Mouse (Mus musculus) heart, adult 18-20 months (tissue): ENCODE data around the gene Mill1. TPM values are rescaled to one million over a fixed set of nuclear protein-coding genes. Genes with fewer than 3 reads are reported as not detected.
"Not testable (repeated sequence)": the region's sequence is repeated elsewhere in the genome, so short reads cannot be mapped to it uniquely, and the experiment has no call there.

ENCODE experiments used
- DNase-seq, 2 experiments: peaks; one replicate each; pipeline ENCODE4 v3.0.0; 2021 to 2022; ENCODE audit warnings: mixed read lengths in 1 of 2
- long read RNA-seq, 2 experiments: library from polyadenylated mRNA; stranded (forward); transcript quantifications; one replicate each; pipeline ENCODE4 v2.0.0; 2021
- total RNA-seq, 2 experiments: library from RNA; stranded (reverse); gene quantifications; 2 replicates each; pipeline ENCODE4 v1.2.3; 2021

Mill1 gene
- not detected for total RNA-seq
- long read RNA-seq, experiment 1 = 0 reads
- long read RNA-seq, experiment 2 = 0 reads

DNA sequence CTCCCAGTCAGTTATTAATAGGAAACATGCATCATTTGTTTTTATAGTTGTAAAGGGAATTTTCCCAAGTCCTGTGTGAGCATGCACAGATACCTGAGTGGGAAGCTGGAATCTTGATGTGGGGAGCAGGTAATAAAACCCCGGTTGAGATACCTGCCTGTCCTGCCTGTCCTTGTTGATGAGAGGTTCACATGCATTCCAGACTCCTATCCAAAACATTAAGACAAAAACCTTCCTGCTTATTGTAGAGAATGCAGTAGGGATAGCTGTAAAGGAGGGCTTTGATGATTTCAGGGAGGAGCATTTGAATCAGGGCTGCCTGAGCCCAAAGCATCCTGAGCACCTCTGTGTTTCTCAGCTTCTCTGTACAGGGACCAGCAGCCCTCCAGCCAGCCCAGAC lies at the start of gene Mill1:
TSS of gene Mill1 (plus strand) at position 301 of the 400 bp plus-strand sequence.
- DNase-seq = no peak

DNA sequence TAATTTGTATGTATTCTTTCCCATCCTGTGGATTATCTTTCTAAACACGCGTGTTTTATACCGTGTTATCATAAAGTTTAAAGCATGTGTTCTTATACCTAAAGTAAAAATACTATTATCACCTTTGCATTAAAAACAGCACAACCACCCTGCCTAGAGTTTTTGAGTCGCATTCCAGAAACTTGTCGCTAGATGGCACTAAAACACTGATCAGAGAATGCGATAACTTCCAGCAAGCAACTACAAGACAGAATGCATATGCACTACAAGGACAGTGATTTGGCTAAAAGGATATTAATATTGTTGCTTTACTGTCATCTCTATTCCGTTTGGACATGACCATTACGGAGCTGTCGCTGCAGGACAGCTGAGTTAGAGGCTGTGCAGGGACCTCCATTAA lies 34.2 kb upstream of the Mill1 start:
- DNase-seq = no peak

DNA sequence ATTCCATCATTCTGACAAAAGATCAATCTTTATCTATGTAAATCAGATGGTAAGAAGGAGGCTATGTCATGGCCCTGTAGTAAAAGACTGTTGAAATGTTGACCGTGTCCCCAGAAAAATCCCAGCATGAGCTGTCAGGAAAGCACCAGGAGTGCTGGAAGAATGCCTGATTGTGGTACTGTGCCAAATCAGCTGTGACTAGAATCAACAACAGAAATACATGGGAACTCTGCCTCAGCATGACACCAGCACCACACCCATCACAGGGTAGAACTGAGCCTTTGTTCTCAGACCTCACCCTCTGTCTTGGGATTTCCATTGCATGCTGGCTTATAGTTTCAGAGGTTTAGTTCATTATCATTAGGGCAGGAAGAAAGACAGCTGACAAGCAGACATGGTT lies 30.4 kb upstream of the Mill1 start:
- no peak for DNase-seq

DNA sequence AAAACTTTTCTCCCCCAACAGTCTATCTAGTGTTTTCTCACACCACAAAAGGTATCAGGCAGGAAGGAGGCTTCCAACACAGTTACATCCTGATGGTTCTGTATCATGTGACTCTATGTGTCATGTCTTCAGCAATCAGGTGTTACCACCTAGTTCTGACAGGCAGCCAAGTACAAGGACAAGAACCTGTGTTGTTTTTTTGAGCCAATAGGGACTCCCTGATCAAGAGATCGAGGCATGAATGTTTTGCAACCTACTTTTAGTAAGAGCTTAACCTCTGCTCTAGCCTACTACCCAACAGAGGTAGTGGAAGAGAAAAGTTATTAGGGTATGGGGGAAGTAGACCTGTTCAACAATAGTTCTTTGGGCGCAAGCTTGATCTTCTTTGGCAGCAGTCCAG lies 6.6 kb upstream of the Mill1 start:
- no peak for DNase-seq

DNA sequence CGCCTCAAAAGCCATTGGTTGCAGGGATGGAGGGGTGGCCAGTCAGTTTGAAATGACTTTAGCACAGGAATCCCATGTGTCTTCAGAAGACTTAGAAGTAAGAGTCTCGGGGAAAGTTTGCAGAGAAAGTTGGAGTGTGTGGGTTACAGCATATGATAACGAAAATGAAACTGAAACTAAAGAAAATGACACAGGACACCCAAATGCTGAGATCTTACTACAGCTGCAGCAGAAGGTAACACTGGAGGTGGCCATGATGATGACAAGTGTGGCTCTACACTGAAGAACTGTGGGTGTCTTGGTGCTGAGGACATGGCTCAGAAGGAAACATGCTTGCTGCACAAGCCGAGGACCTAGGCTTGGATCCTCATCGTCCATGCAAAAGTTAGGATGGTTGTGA lies 3.9 kb upstream of the Mill1 start:
- DNase-seq = no peak

DNA sequence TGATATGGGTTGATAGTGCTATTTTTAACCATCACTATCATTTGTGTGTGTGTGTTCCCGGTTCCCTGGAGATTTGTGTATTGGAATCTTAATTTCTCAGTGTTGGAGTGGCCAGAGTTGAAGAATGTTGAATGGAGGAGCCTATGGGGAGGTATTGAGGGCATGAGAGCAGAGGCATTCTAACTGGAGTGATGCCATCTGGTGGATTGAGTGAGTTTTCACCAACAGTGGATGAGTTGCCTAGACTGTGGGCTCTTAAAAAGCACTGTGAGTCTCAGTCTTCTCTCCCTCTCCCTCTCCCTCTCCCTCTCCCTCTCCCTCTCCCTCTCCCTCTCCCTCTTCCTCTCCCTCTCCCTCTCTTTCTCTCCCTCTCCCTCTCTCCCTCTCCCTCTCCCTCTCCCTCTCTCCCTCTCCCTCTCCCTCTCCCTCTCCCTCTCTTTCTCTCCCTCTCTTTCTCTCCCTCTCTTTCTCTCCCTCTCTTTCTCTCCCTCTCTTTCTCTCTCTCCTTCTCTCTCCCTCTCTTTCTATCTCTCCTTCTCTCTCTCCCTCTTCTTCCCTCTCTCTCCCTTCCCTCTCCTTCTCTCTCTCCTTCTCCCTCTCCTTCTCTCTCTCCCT lies 1.1 kb upstream of the Mill1 start:
- not testable (repeated sequence) for DNase-seq

DNA sequence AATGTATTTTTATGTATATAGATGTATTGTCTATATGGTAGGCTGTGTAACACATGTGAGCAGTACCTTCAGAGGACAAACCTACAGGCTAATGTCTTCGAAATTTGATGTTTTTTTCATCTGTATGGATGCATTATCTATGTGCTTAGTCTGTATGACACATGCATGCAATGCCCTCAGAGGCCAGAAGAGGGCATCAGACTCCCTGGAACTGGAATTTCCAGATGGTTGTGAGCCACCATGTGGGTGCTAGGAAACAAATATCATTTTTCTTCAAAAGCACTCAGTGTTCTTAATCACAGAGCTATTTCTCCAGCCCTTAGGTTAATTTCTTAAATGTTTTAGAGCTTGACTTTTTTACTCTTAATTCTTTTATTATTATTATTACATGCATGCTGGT lies 15.1 kb downstream of the Mill1 start:
- DNase-seq = no peak

DNA sequence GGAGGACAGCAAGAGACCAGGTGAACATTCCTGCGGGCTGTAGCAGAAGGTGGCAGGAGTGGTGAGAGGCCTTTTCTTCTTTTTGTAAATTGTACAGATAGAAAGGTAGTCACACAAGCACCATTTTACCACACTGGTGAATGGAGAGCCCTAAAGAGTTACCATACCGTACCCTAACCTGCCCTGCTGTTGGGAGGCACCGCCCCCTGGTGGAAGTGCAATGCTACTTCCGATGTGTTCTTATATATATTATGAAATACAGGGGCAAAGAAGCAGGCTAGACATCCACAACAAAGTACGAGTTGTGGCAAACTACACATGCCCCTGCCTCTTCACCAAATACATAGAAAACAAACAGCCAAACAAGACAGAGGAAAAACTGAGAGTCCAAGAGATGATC lies 19.9 kb downstream of the Mill1 start:
- DNase-seq = peak in 1 of 2 experiments; percentile 2

Other genes starting within 250 kb of the Mill1 start
- not detected for gene Ceacam13, start 235.5 kb upstream of the Mill1 start, total RNA-seq
- gene Ceacam12, start 179.4 kb upstream of the Mill1 start, total RNA-seq = not detected
- not detected for gene Igfl3, start 68.9 kb upstream of the Mill1 start, total RNA-seq
- gene Psg18, start 109.7 kb downstream of the Mill1 start, total RNA-seq = not detected
- gene Psg28, start 186.7 kb downstream of the Mill1 start, total RNA-seq = not detected
- gene Psg26, start 238.8 kb downstream of the Mill1 start, total RNA-seq = not detected